Mouse (Mus musculus) brain, adult 2 months (tissue): ENCODE results near the gene Mllt10.
A peak's percentile ranks its signal among the peaks of the same experiment; 100 is the strongest.

Source experiments
- DNase-seq: peaks from one replicate; pipeline ENCODE4 v3.0.0; 2011; ENCODE audit warnings: low read depth, low spot score

Mllt10 gene

GRCm38 (mm10) chr2:18195285-18195684, 140.2 kb downstream of the Mllt10 start:
- DNase-seq = no peak

GRCm38 (mm10) chr2:18195691-18196396, 140.8 kb downstream of the Mllt10 start:
- DNase-seq = no peak

GRCm38 (mm10) chr2:18201820-18202462, 146.9 kb downstream of the Mllt10 start:
- no peak for DNase-seq

- DNase-seq = no peak
Observed at GRCm38 (mm10) chr2:18202923-18203322, 147.9 kb downstream of the Mllt10 start.

DNA sequence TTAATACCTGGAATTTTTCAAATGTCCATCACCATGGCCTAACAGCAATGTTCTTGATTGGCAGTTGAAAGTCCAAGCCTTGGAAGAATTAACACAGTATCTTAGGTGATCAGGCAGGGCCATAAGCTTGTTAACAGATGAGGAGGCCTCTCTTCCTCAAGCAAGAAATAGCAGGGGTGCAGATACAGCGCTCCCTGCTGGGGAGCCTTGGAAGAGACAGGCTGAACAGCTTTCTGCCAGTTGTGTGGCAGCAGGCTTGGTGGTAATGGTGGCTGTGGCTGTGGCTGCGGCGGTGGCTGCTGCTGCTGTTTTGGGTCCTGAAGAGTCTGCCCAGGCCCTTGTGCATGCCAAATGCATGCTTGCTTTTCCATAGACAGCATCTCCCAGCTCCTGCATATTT, 150.1 kb downstream of the Mllt10 start:
- DNase-seq = peak; percentile 62

- peak; percentile 74 for DNase-seq
Observed at GRCm38 (mm10) chr2:18206811-18207210, 151.8 kb downstream of the Mllt10 start.

- DNase-seq = peak; percentile 90
Observed at GRCm38 (mm10) chr2:18208578-18208977, 153.5 kb downstream of the Mllt10 start.

DNA sequence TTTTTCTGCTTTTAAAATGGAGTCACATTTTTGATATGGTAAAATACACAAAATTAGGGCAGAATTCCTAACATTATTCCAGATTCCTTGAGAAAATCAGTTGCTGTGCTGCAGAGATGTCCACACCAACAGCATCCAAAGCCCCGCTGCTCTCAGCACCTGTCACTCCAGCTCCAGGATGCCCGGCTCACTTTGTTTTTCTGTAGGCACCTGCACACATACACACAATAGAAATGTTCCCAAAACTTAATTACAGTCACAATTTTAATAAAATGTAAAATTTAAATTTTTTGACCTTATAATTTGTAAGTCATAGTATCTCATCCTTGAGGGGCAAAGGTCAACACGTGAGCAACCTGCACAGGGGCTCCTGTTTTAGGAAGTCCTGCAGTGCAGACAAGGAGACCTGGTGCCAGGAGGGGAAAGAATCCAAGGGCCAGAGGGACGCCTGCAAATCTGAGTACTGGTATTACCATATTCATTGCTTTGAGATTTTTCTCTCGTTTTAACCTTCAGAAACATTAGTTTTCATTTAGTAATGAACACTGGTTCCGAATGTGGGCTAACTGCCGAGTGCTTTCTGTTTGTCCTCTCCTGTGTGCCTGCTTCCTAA, 154.3 kb downstream of the Mllt10 start:
- DNase-seq = peak; percentile 61

GRCm38 (mm10) chr2:18209948-18210347, 154.9 kb downstream of the Mllt10 start:
- DNase-seq = no peak

DNA sequence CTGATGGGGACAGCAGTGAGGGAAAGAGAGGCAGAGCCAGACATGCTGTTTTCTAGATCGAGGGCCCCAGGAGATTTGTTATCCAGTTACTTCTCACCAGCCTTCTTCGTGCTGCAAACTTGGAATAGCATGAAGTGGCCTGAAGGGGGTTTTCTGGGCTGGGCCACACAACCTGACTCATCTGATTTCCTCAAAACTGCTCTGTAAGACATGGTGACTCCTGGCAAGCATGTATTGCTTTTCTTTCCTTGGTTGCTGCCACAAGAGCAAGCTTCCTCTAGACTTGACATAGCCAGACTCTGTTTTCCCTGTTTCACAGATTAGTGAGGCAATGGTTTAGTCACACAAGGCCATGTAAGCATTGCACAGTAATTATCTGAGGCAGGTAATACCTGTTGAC, 159.0 kb downstream of the Mllt10 start:
- no peak for DNase-seq

- DNase-seq = peak; percentile 96
Observed at GRCm38 (mm10) chr2:18217867-18218266, 162.8 kb downstream of the Mllt10 start.

GRCm38 (mm10) chr2:18218500-18218899, 163.5 kb downstream of the Mllt10 start:
- DNase-seq = peak; percentile 64

GRCm38 (mm10) chr2:18219136-18219535, 164.1 kb downstream of the Mllt10 start:
- DNase-seq = peak; percentile 81

- DNase-seq = no peak
Observed at GRCm38 (mm10) chr2:18219569-18219968, 164.5 kb downstream of the Mllt10 start.

DNA sequence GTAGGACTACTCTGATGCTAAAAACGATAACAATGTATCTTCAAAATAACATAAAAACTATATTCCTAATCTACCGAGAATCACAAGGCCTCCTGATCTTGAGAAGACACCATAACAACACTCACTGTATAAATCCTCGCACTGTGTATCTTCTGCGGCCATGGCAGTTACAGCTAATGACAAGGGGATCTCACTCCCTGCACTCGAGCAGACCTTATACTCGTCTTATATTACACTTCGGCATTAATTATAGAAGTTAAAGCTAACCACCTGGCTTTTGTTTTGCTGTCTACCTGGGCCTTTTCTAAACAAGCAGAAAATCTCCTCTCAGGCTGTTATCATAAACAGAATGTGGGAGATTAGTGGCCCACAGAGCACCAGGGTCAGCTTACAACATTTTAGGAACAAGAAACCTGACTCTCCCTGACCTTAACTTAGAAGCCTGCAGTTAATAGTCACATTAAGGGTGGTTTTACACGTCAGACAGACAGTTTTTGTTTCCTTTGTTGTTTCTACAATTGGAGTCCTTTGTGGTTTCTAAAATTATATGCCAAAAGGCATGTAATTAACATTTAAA, 173.5 kb downstream of the Mllt10 start:
- DNase-seq = no peak

DNA sequence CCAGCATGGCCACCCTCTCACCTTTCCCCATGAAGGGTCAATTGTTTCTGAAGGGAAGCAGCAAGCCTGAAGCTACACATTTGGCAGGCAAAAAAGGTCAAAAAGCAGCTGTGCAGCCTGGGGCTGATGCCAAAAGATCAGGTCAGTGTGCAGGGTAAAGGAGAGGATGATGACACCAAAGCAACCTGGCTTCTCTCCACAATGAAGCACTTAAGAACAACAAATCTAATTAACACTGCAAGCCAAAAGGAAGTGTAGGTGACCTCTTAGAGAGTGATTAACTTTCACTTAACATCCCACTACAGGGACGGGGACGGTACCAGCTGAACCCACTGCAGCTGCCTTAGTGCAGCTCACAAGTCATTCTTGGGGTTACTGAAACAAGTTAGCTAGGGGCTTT, 174.2 kb downstream of the Mllt10 start:
- DNase-seq = no peak

- DNase-seq = no peak
Observed at GRCm38 (mm10) chr2:18231143-18231542, 176.1 kb downstream of the Mllt10 start.

- no peak for DNase-seq
Observed at GRCm38 (mm10) chr2:18232883-18233567, 178.0 kb downstream of the Mllt10 start.

GRCm38 (mm10) chr2:18235524-18235923, 180.5 kb downstream of the Mllt10 start:
- no peak for DNase-seq

GRCm38 (mm10) chr2:18249224-18249623, 194.2 kb downstream of the Mllt10 start:
- DNase-seq = no peak
